Mouse (Mus musculus) heart, adult 2 months (tissue): ENCODE data around the gene Edem2.

Experiments used
- CTCF ChIP-seq: fragments of 200-600 bp; IDR thresholded peaks from 2 replicates; pipeline ENCODE4 v1.8.1; 2022; ENCODE audit warnings: antibody characterized with exemption, mild to moderate bottlenecking, moderate library complexity
- EP300 ChIP-seq: fragments of 200-500 bp; IDR thresholded peaks from 2 replicates; pipeline ENCODE4 v1.6.1; 2011; ENCODE audit warnings: low read depth, low read length, control low read depth; ENCODE audit not compliant: insufficient read depth

DNA sequence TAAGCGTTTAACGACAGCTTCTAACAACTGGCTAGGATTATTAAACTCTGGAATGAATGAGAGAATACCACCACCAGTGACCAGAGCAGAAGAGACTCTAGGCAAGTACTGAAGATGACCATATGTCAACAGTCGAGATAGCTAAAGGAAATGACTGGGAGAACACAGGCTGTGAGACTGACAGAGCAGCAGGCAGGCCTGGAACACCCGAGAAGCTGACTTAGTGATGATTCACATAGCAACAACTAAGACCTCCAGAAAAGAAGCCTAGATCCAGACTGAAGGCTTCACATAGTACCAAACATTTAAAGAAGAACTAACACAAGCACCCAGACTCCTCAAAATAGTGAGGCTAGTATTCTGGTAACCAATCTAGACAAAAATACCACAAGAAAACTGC is 54.2 kb downstream of the Edem2 start:
- TF ChIP-seq CTCF = no peak
- no peak for TF ChIP-seq EP300
